Mouse (Mus musculus) brain, adult 10 weeks (tissue): ENCODE data around the gene Gpc5. TPM values are rescaled to one million over a fixed set of nuclear protein-coding genes. Genes with fewer than 3 reads are reported as not detected.

ENCODE experiments used
- polyA plus RNA-seq: library from polyadenylated mRNA; stranded (reverse); fragments of 350-450 nt; fragmentation: Illumina TruSeq; extraction: RNeasy Lipid Tissue Mini Kit (QIAGEN cat#74804); gene quantifications from one replicate; pipeline ENCODE4 v1.2.3, GENCODE M21; 2015; ENCODE audit warnings: low read depth, low replicate concordance

Gpc5 gene
- 42.2 TPM for polyA plus RNA-seq

DNA sequence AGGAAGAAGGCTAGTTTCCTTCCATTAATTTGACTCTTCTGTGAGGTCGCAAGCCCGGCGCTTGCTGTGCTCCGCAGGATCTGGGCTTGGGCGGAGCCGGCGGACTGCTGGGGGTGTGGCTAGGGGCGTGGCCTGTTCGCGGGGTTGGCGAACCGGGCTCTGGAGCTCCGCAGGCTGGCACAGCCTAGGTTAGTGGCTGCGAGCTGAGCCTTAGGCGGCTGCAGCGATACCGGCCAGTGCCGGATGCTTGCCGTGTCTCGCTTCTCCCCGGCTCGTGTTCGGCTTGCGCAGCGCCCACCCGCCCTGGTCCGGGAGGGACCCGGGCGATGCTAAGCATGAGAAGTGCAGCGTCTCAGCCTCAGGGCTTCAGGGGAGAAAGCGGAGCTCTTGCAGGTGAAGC, at the start of gene Gpc5:
Gene Gpc5 (plus strand): TSS at position 135 of the 400 bp plus-strand sequence.

